Comparison of ENCODE assay signal across 23 mouse cellular contexts in genomic region chr7:126446217-126446616, GRCm38 (mm10). TPM values are rescaled to one million over a fixed set of nuclear protein-coding genes. Genes with fewer than 3 reads are reported as not detected.
"Had no signal": no experiment of that assay in that cellular context is flagged by ENCODE, and none has a peak within 500 bp of the region (broad histone marks: within the 10 kb centered on the region; RNA-seq: fewer than 3 reads in every experiment).

No protein-coding gene starts in this region.

- H3K27ac ChIP-seq: kidney, postnatal 0 days; limb, embryonic 12.5 days; limb, embryonic 15.5 days; liver, embryonic 15.5 days; lung, embryonic 15.5 days; midbrain, embryonic 13.5 days had no signal

- DNase-seq: kidney, adult 18-20 months; kidney, adult 9 months; kidney, postnatal 36 days; left cerebral cortex, postnatal 4 days; lung, adult 18-20 months; lung, postnatal 10 days; lung, postnatal 36 days; thymus, postnatal 25 days had no signal

- ATAC-seq: midbrain, embryonic 13.5 days; midbrain, embryonic 16.5 days had no signal

- H3K4me1 ChIP-seq: limb, embryonic 12.5 days; limb, embryonic 15.5 days; liver, embryonic 15.5 days; lung, embryonic 15.5 days; midbrain, embryonic 13.5 days had no signal

- H3K4me3 ChIP-seq: limb, embryonic 12.5 days; limb, embryonic 15.5 days; liver, embryonic 15.5 days; lung, embryonic 15.5 days; midbrain, embryonic 13.5 days had no signal

- H3K4me2 ChIP-seq: limb, embryonic 12.5 days; limb, embryonic 15.5 days; liver, embryonic 11.5 days; liver, embryonic 15.5 days; lung, embryonic 15.5 days; midbrain, embryonic 13.5 days had no signal

- H3K9me3 ChIP-seq: limb, embryonic 12.5 days; limb, embryonic 15.5 days; liver, embryonic 15.5 days; lung, embryonic 15.5 days; midbrain, embryonic 13.5 days had no signal

- H3K27me3 ChIP-seq: limb, embryonic 12.5 days; limb, embryonic 15.5 days; liver, embryonic 15.5 days; lung, embryonic 15.5 days; midbrain, embryonic 13.5 days had no signal

- H3K9ac ChIP-seq: limb, embryonic 12.5 days; limb, embryonic 15.5 days; liver, embryonic 15.5 days; lung, embryonic 15.5 days; midbrain, embryonic 13.5 days had no signal

RNA-seq across cellular contexts. Expression of gene Atp2a1, which starts 16.7 kb away (rescaled TPM):
- polyA plus RNA-seq: stomach, embryonic 14.5 days had no signal

RNA-seq across cellular contexts. Expression of gene Cd19, which starts 31.5 kb away (rescaled TPM):
- total RNA-seq: layer of hippocampus, adult 8-10 months; layer of hippocampus, postnatal 14 days; left cerebral cortex, adult 8-10 months; left cerebral cortex, postnatal 14 days had no signal
- polyA plus RNA-seq: limb, embryonic 12.5 days; liver, embryonic 11.5 days; lung, embryonic 15.5 days; midbrain, embryonic 13.5 days; midbrain, embryonic 16.5 days; neural tube, embryonic 11.5 days; neural tube, embryonic 14.5 days; stomach, embryonic 14.5 days had no signal
